Mouse (Mus musculus) E14TG2a.4 (cell line): ENCODE data around the gene Pip4k2a.

Source experiments
- CTCF ChIP-seq: conservative IDR thresholded peaks from 2 replicates; pipeline ENCODE4 v1.5.1; 2014; ENCODE audit warnings: low read length
- POU5F1 ChIP-seq: IDR thresholded peaks from 2 replicates; pipeline ENCODE4 v1.6.1; 2014; ENCODE audit warnings: low read length, borderline replicate concordance

- no peak for TF ChIP-seq CTCF
- TF ChIP-seq POU5F1 = no peak
These were observed 35.4 kb downstream of the Pip4k2a start for GRCm38 (mm10) chr2:18962502-18962901.
